Mouse (Mus musculus) C2C12 (cell line): Measurements from ENCODE around the gene Zbtb17.

Experiments used
- CTCF ChIP-seq: IDR thresholded peaks from one replicate; pipeline ENCODE4 v1.5.1; 2011; ENCODE audit not compliant: control insufficient read depth, insufficient read depth, insufficient read length
- MYOD1 ChIP-seq: IDR thresholded peaks from one replicate; pipeline ENCODE4 v1.6.1; 2011; ENCODE audit warnings: low read depth; ENCODE audit not compliant: control insufficient read depth, insufficient read length

DNA sequence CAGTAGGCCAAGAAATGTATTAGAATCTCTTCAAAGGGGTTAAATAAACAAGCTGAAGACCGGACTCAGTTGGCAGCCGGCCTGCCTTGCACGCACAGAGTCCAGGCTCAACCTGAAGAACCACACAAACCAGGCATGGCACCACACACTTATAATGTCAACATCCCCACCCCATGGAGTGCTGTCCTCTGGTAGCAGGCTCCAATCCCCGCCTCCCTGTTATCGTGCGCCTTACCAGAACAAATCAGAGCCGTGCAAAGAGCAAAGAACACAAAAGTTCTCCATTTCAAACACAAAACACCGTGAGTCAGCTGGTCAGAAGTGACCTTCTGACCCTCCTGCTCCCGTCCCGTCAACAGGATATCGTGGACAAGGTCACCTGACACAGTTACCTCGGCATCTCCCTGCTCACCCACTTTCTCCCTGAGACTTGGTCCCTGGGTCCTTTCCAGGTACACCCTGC is 69.8 kb downstream of the Zbtb17 start:
- TF ChIP-seq CTCF (no peak), MYOD1 (no peak)
